17 mouse cellular contexts compared by ENCODE assay signal in the genomic region with DNA sequence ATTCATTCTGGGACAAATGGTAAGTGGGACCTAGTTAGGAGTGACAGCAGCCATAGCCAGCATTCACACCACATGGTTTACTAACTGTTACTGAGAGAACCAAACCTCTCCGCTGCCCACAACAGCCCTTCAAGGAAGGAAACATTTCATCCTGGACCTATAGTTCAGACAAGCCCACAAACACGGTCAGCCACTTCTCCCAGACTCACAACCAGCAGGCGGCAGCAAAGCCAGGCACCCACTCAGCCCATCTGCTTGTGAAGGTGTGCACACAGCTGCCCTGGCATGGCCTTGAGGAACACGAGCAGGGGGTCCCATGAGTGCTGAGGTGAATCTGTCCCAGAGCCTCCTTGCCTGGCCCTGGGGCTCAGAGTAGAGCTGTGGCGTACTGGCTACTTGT.
A peak's percentile ranks its signal among the peaks of the same experiment; 100 is the strongest.
DNase-seq lines count a peak whose midpoint lies in the region; ATAC-seq and TF ChIP-seq lines count a peak whose summit lies in the region.
"Had no signal": no experiment of that assay in that cellular context is flagged by ENCODE, and none has a peak within 500 bp of the region (broad histone marks: within the 10 kb centered on the region; RNA-seq: fewer than 3 reads in every experiment).

No protein-coding gene starts in this region.

- 54% methylated on average over 5 of the region's 5 CpGs for WGBS in embryonic facial prominence, embryonic 14.5 days
- WGBS in embryonic facial prominence, embryonic 10.5 days = 70% methylated on average over 5 of the region's 5 CpGs
- 45% methylated on average over 5 of the region's 5 CpGs for WGBS in kidney, embryonic 16.5 days
- WGBS in spleen, adult 2 months = 29% methylated on average over 5 of the region's 5 CpGs
- 81% methylated on average over 5 of the region's 5 CpGs for whole genome bisulfite sequencing in cerebellum, adult 2 months

- H3K4me1 ChIP-seq in embryonic facial prominence, embryonic 14.5 days (ENCODE audit: control insufficient read depth, insufficient read depth, low read length) = peaks cover 9% of the 10 kb centered on the region
- H3K4me1 ChIP-seq in embryonic facial prominence, embryonic 10.5 days = peaks cover 22% of the 10 kb centered on the region
- no peaks in the 10 kb centered on the region for H3K4me1 ChIP-seq in kidney, embryonic 16.5 days (ENCODE audit: insufficient read depth, low read length)
- no peaks in the 10 kb centered on the region for H3K4me1 ChIP-seq in spleen, adult 2 months (ENCODE audit: control insufficient read depth, insufficient read depth, insufficient read length)
- peaks cover 12% of the 10 kb centered on the region for H3K4me1 ChIP-seq in cerebellum, adult 2 months (ENCODE audit: control insufficient read depth, insufficient read depth, low read length)
- H3K4me1 ChIP-seq: liver, embryonic 12.5 days had no signal

- H3K36me3 ChIP-seq in embryonic facial prominence, embryonic 14.5 days (ENCODE audit: control insufficient read depth, insufficient read depth, low read length) = no peaks in the 10 kb centered on the region
- H3K36me3 ChIP-seq in embryonic facial prominence, embryonic 10.5 days (replicated peaks) = no peaks in the 10 kb centered on the region
- H3K36me3 ChIP-seq in kidney, embryonic 16.5 days (ENCODE audit: insufficient read depth, low read length) = no peaks in the 10 kb centered on the region
- no peaks in the 10 kb centered on the region for H3K36me3 ChIP-seq in spleen, adult 2 months (ENCODE audit: control insufficient read depth, insufficient read depth, low read length)
- no peaks in the 10 kb centered on the region for H3K36me3 ChIP-seq in splenic B cell, adult 2 months (ENCODE audit: control insufficient read depth, insufficient read depth, low read length, poor library complexity, severe bottlenecking)
- H3K36me3 ChIP-seq: heart, embryonic 15.5 days; liver, embryonic 12.5 days; neural tube, embryonic 13.5 days had no signal

- peak; percentile 5 for DNase-seq in embryonic facial prominence, embryonic 14.5 days (ENCODE audit: low spot score)
- no peak for DNase-seq in embryonic facial prominence, embryonic 10.5 days (ENCODE audit: low spot score)
- DNase-seq in kidney, postnatal 4 days = peak; percentile 18 to 19
- no peak for DNase-seq in spleen, adult 2 months (ENCODE audit: low read depth in 1 of 2, low spot score in 2 of 2)
- DNase-seq in spleen, adult 12 weeks (ENCODE audit: low spot score) = no peak
- DNase-seq in splenic B cell, adult 2 months (ENCODE audit: low read depth, low spot score) = peak; percentile 24
- no peak for DNase-seq in cerebellum, adult 2 months
- DNase-seq: adrenal gland, postnatal 14 days; cerebellum, adult 11 months; gastrocnemius, adult 2 months; retina, postnatal 1 day had no signal

- no peak for ATAC-seq in embryonic facial prominence, embryonic 14.5 days (ENCODE audit: low read depth)
- no peak for ATAC-seq in kidney, embryonic 16.5 days (ENCODE audit: low FRiP score, low TSS enrichment)
- ATAC-seq: liver, embryonic 12.5 days; midbrain, embryonic 16.5 days had no signal

- no peak overlapping the region for H3K27ac ChIP-seq in embryonic facial prominence, embryonic 14.5 days (replicated peaks; ENCODE audit: low read depth, low read length)
- no peak overlapping the region for H3K27ac ChIP-seq in embryonic facial prominence, embryonic 10.5 days (replicated peaks)
- no peak overlapping the region for H3K27ac ChIP-seq in kidney, embryonic 16.5 days (ENCODE audit: low read length)
- H3K27ac ChIP-seq in spleen, adult 2 months (ENCODE audit: insufficient read depth, low read length) = no peak overlapping the region
- H3K27ac ChIP-seq in cerebellum, adult 2 months (ENCODE audit: insufficient read depth, low read length) = no peak overlapping the region
- H3K27ac ChIP-seq: gastrocnemius, adult 2 months; heart, embryonic 15.5 days; liver, embryonic 12.5 days; macrophage; neural tube, embryonic 13.5 days had no signal

- no peak overlapping the region for H3K4me2 ChIP-seq in embryonic facial prominence, embryonic 14.5 days (ENCODE audit: low read depth, low read length)
- no peak overlapping the region for H3K4me2 ChIP-seq in kidney, embryonic 16.5 days (replicated peaks; ENCODE audit: low read depth, low read length)
- H3K4me2 ChIP-seq: heart, embryonic 15.5 days; liver, embryonic 12.5 days; neural tube, embryonic 13.5 days had no signal

- no peaks in the 10 kb centered on the region for H3K9me3 ChIP-seq in embryonic facial prominence, embryonic 14.5 days (ENCODE audit: control insufficient read depth, low read length)
- no peaks in the 10 kb centered on the region for H3K9me3 ChIP-seq in embryonic facial prominence, embryonic 10.5 days
- no peaks in the 10 kb centered on the region for H3K9me3 ChIP-seq in kidney, embryonic 16.5 days (ENCODE audit: low read length)
- H3K9me3 ChIP-seq: heart, embryonic 15.5 days; liver, embryonic 12.5 days; neural tube, embryonic 13.5 days had no signal

- peak; percentile 22; the same call in 1 of the 2 replicates for TF ChIP-seq CTCF in spleen, adult 2 months (IDR thresholded peaks at IDR 0.05; ENCODE audit: extremely low read depth, insufficient read depth, insufficient read length, insufficient replicate concordance)
- TF ChIP-seq CTCF in cerebellum, adult 2 months (IDR thresholded peaks at IDR 0.05; ENCODE audit: borderline replicate concordance, insufficient read depth, low read depth, low read length) = no peak

- TF ChIP-seq POLR2A in spleen, adult 2 months (IDR thresholded peaks at IDR 0.05; ENCODE audit: low read depth, low read length) = no peak
- TF ChIP-seq POLR2A in cerebellum, adult 2 months (IDR thresholded peaks at IDR 0.05; ENCODE audit: borderline replicate concordance, insufficient read depth, low read length) = no peak

- no peak overlapping the region for H3K9ac ChIP-seq in embryonic facial prominence, embryonic 14.5 days (ENCODE audit: low read depth, low read length)
- H3K9ac ChIP-seq in kidney, embryonic 16.5 days (replicated peaks; ENCODE audit: low read length) = no peak overlapping the region
- H3K9ac ChIP-seq: heart, embryonic 15.5 days; liver, embryonic 12.5 days; neural tube, embryonic 13.5 days had no signal

- no peak overlapping the region for H3K4me3 ChIP-seq in embryonic facial prominence, embryonic 14.5 days (ENCODE audit: low read depth, low read length)
- no peak overlapping the region for H3K4me3 ChIP-seq in embryonic facial prominence, embryonic 10.5 days
- no peak overlapping the region for H3K4me3 ChIP-seq in kidney, embryonic 16.5 days (ENCODE audit: low read length)
- no peak overlapping the region for H3K4me3 ChIP-seq in spleen, adult 2 months (ENCODE audit: extremely low read depth, insufficient read depth, insufficient read length)
- H3K4me3 ChIP-seq in cerebellum, adult 2 months (replicated peaks; ENCODE audit: insufficient read depth, low read depth, low read length) = no peak overlapping the region
- H3K4me3 ChIP-seq: gastrocnemius, adult 2 months; heart, embryonic 15.5 days; liver, embryonic 12.5 days; neural tube, embryonic 13.5 days had no signal

- H3K27me3 ChIP-seq in embryonic facial prominence, embryonic 14.5 days (replicated peaks; ENCODE audit: control insufficient read depth, insufficient read depth, low read length) = no peaks in the 10 kb centered on the region
- no peaks in the 10 kb centered on the region for H3K27me3 ChIP-seq in embryonic facial prominence, embryonic 10.5 days (replicated peaks; ENCODE audit: low read depth, poor library complexity, severe bottlenecking)
- no peaks in the 10 kb centered on the region for H3K27me3 ChIP-seq in kidney, embryonic 16.5 days (ENCODE audit: insufficient read depth, low read length)
- no peaks in the 10 kb centered on the region for H3K27me3 ChIP-seq in spleen, adult 2 months (ENCODE audit: control insufficient read depth, insufficient read depth, low read length)
- no peaks in the 10 kb centered on the region for H3K27me3 ChIP-seq in splenic B cell, adult 2 months (ENCODE audit: control insufficient read depth, insufficient read depth, low read length, poor library complexity, severe bottlenecking)
- no peaks in the 10 kb centered on the region for H3K27me3 ChIP-seq in cerebellum, adult 2 months (ENCODE audit: control insufficient read depth, insufficient read depth, low read length)
- H3K27me3 ChIP-seq: heart, embryonic 15.5 days; liver, embryonic 12.5 days had no signal

Comparison
In these comparisons a context has a peak if more than half of its experiments do, and no peak if none do; other contexts are left out.
1. DNase-seq: peak in embryonic facial prominence, embryonic 14.5 days (single experiment), kidney, postnatal 4 days (2 of 2) and splenic B cell, adult 2 months (single experiment); none in embryonic facial prominence, embryonic 10.5 days (single experiment), spleen, adult 2 months (0 of 2), spleen, adult 12 weeks (single experiment) and cerebellum, adult 2 months (0 of 2).